Mouse (Mus musculus) heart, adult 18-20 months (tissue): ENCODE results near the gene Hoxc11. TPM values are rescaled to one million over a fixed set of nuclear protein-coding genes. Genes with fewer than 3 reads are reported as not detected.

ENCODE experiments used
- DNase-seq, 2 experiments: peaks; one replicate each; pipeline ENCODE4 v3.0.0; 2021 to 2022; ENCODE audit warnings: mixed read lengths in 1 of 2
- long read RNA-seq, 2 experiments: library from polyadenylated mRNA; stranded (forward); transcript quantifications; one replicate each; pipeline ENCODE4 v2.0.0; 2021
- total RNA-seq, 2 experiments: library from RNA; stranded (reverse); gene quantifications; 2 replicates each; pipeline ENCODE4 v1.2.3; 2021

Gene Hoxc11
- not detected for total RNA-seq
- long read RNA-seq, experiment 1, result 0 reads
- long read RNA-seq, experiment 2, result 0 reads

GRCm38 (mm10) chr15:102954192-102955006, at the start of gene Hoxc11:
Gene Hoxc11 (plus strand): TSS chr15:102954427.
- no peak for DNase-seq

- no peak for DNase-seq
Observed at GRCm38 (mm10) chr15:102904946-102905345, 49.3 kb upstream of the Hoxc11 start.

- DNase-seq, result no peak
Observed at GRCm38 (mm10) chr15:102909536-102909935, 44.7 kb upstream of the Hoxc11 start.

GRCm38 (mm10) chr15:102910038-102910437, 44.2 kb upstream of the Hoxc11 start:
- DNase-seq, result no peak

- no peak for DNase-seq
Observed at GRCm38 (mm10) chr15:102910496-102911095, 43.6 kb upstream of the Hoxc11 start.

- DNase-seq, result no peak
Observed at GRCm38 (mm10) chr15:102913038-102913585, 41.1 kb upstream of the Hoxc11 start.

GRCm38 (mm10) chr15:102917972-102918572, 36.2 kb upstream of the Hoxc11 start:
- no peak for DNase-seq

GRCm38 (mm10) chr15:102918611-102919265, 35.5 kb upstream of the Hoxc11 start:
- DNase-seq, result no peak

- no peak for DNase-seq
Observed at GRCm38 (mm10) chr15:102919336-102920180, 34.7 kb upstream of the Hoxc11 start.

GRCm38 (mm10) chr15:102920619-102921018, 33.6 kb upstream of the Hoxc11 start:
- DNase-seq, result peak; percentile 47 to 52

- DNase-seq, result no peak
Observed at GRCm38 (mm10) chr15:102921053-102922011, 32.9 kb upstream of the Hoxc11 start, which contains the start of gene Hoxc13. Gene Hoxc13 (plus strand): TSS chr15:102921103.

- DNase-seq, result no peak
Observed at GRCm38 (mm10) chr15:102922012-102922362, 32.2 kb upstream of the Hoxc11 start.

GRCm38 (mm10) chr15:102922636-102923500, 31.4 kb upstream of the Hoxc11 start:
- no peak for DNase-seq

- no peak for DNase-seq
Observed at GRCm38 (mm10) chr15:102927032-102927645, 27.1 kb upstream of the Hoxc11 start.

GRCm38 (mm10) chr15:102931706-102932358, 22.4 kb upstream of the Hoxc11 start:
- no peak for DNase-seq

- DNase-seq, result no peak
Observed at GRCm38 (mm10) chr15:102934438-102934837, 19.8 kb upstream of the Hoxc11 start.

GRCm38 (mm10) chr15:102934897-102935296, 19.3 kb upstream of the Hoxc11 start:
- no peak for DNase-seq
